Mouse (Mus musculus) hindbrain, embryonic 16.5 days (tissue): ENCODE measurements around the gene Atad5. TPM values are rescaled to one million over a fixed set of nuclear protein-coding genes. Genes with fewer than 3 reads are reported as not detected.

ENCODE experiments used
- ATAC-seq: fragments of 200-750 bp; cut with Nextera tagmentation; 2 replicates; pipeline ENCODE4 v1.8.0; 2017; ENCODE audit warnings: moderate TSS enrichment, moderate library complexity
- H3K27ac ChIP-seq: fragments of 300-500 bp; sonication (generic); 2 replicates; pipeline ENCODE4 v1.5.1; 2014; ENCODE audit warnings: low read depth, mild to moderate bottlenecking, control low read depth, low read length, moderate library complexity
- H3K27me3 ChIP-seq: fragments of 300-500 bp; sonication (generic); replicated peaks from 2 replicates; pipeline ENCODE4 v1.6.1; 2014; ENCODE audit warnings: low read length; ENCODE audit not compliant: control insufficient read depth, insufficient read depth
- H3K36me3 ChIP-seq: fragments of 300-500 bp; sonication (generic); 2 replicates; pipeline ENCODE4 v1.6.1; 2014; ENCODE audit warnings: mild to moderate bottlenecking, low read length, moderate library complexity, mixed read lengths; ENCODE audit not compliant: control insufficient read depth, insufficient read depth
- H3K4me1 ChIP-seq: fragments of 300-500 bp; sonication (generic); 2 replicates; pipeline ENCODE4 v1.6.1; 2014; ENCODE audit warnings: low read depth, low read length; ENCODE audit not compliant: control insufficient read depth, insufficient read depth
- H3K4me2 ChIP-seq: fragments of 300-500 bp; sonication (generic); 2 replicates; pipeline ENCODE4 v1.6.1; 2014; ENCODE audit warnings: mild to moderate bottlenecking, low read length, control low read depth, moderate library complexity
- H3K4me3 ChIP-seq: fragments of 300-500 bp; sonication (generic); 2 replicates; pipeline ENCODE4 v1.5.1; 2014; ENCODE audit warnings: mild to moderate bottlenecking, low read length, control low read depth, moderate library complexity
- H3K9ac ChIP-seq: fragments of 300-500 bp; sonication (generic); 2 replicates; pipeline ENCODE4 v1.6.1; 2014; ENCODE audit warnings: low read depth, mild to moderate bottlenecking, control low read depth, low read length, moderate library complexity
- H3K9me3 ChIP-seq: fragments of 300-500 bp; sonication (generic); 2 replicates; pipeline ENCODE4 v1.6.1; 2014; ENCODE audit warnings: mild to moderate bottlenecking, low read length, moderate library complexity; ENCODE audit not compliant: control insufficient read depth
- WGBS: fragments of 180-500 bp; shearing (Covaris S2); extraction: QIAGEN DNeasy Blood & Tissue Kit; methylation state at CpG from one replicate; pipeline ENCODE4 v1.1.7; 2014; 5-methylcytosine and 5-hydroxymethylcytosine counted together
- polyA plus RNA-seq: library from polyadenylated mRNA; unstranded; fragments of >200 nt; fragmentation: Nextera tagmentation; extraction: Ambion mirVana; gene quantifications from 2 replicates; pipeline ENCODE4 v1.2.1, GENCODE M21; 2015

Atad5 gene
- 4.3 and 4.4 TPM in 2 replicates for polyA plus RNA-seq

- Histone ChIP-seq H3K9ac (peak within 1 kb of the TSS; percentile 84), H3K27me3 (no peaks in the 10 kb centered on the region), H3K4me2 (peak within 1 kb of the TSS; percentile 91), H3K4me3 (peak within 1 kb of the TSS; percentile 98), H3K4me1 (peaks cover 9% of the 10 kb centered on the region), H3K9me3 (no peaks in the 10 kb centered on the region), H3K27ac (peak within 1 kb of the TSS; percentile 29; the same call in 1 of the 2 replicates), H3K36me3 (no peaks in the 10 kb centered on the region)
- ATAC-seq: peak; percentile 85
- 5% methylated on average over 57 of the region's 57 CpGs for WGBS
These were observed at the start of gene Atad5 for GRCm38 (mm10) chr11:80088917-80089816. Atad5 (plus strand) TSS chr11:80089400.

GRCm38 (mm10) chr11:80042615-80043418 lies 46.4 kb upstream of the Atad5 start:
- no peaks in the 10 kb centered on the region for H3K4me1 ChIP-seq
- H3K4me2 ChIP-seq: no peak overlapping the region
- H3K4me3 ChIP-seq: no peak overlapping the region
- no peaks in the 10 kb centered on the region for H3K27me3 ChIP-seq
- H3K36me3 ChIP-seq: no peaks in the 10 kb centered on the region
- no peaks in the 10 kb centered on the region for H3K9me3 ChIP-seq
- 54% methylated on average over 10 of the region's 10 CpGs for WGBS
- no peak for ATAC-seq
- no peak overlapping the region for H3K9ac ChIP-seq
- no peak overlapping the region for H3K27ac ChIP-seq

GRCm38 (mm10) chr11:80043419-80043817 lies 45.8 kb upstream of the Atad5 start:
- WGBS: 85% methylated on average over 8 of the region's 8 CpGs
- H3K9ac ChIP-seq: no peak overlapping the region
- H3K27ac ChIP-seq: no peak overlapping the region
- H3K4me1 ChIP-seq: no peaks in the 10 kb centered on the region
- H3K4me2 ChIP-seq: no peak overlapping the region
- 0 out of 2 replicates have a peak, but pooled peaks cover 2% of the 10 kb centered on the region for H3K36me3 ChIP-seq
- H3K27me3 ChIP-seq: no peaks in the 10 kb centered on the region
- no peaks in the 10 kb centered on the region for H3K9me3 ChIP-seq
- no peak for ATAC-seq
- H3K4me3 ChIP-seq: no peak overlapping the region

GRCm38 (mm10) chr11:80046856-80047255 lies 42.3 kb upstream of the Atad5 start:
- H3K9ac ChIP-seq: no peak overlapping the region
- H3K4me3 ChIP-seq: no peak overlapping the region
- H3K9me3 ChIP-seq: no peaks in the 10 kb centered on the region
- no peak for ATAC-seq
- no peaks in the 10 kb centered on the region for H3K4me1 ChIP-seq
- H3K27ac ChIP-seq: no peak overlapping the region
- H3K36me3 ChIP-seq: 0 out of 2 replicates have a peak, but pooled peaks cover 2% of the 10 kb centered on the region
- H3K4me2 ChIP-seq: no peak overlapping the region
- 87% methylated on average over 7 of the region's 7 CpGs for WGBS
- H3K27me3 ChIP-seq: no peaks in the 10 kb centered on the region

GRCm38 (mm10) chr11:80050088-80050487 lies 39.1 kb upstream of the Atad5 start:
- H3K4me3 ChIP-seq: no peak overlapping the region
- no peaks in the 10 kb centered on the region for H3K4me1 ChIP-seq
- no peak overlapping the region for H3K9ac ChIP-seq
- H3K27ac ChIP-seq: no peak overlapping the region
- WGBS: 52% methylated on average over 2 of the region's 2 CpGs
- no peaks in the 10 kb centered on the region for H3K27me3 ChIP-seq
- H3K9me3 ChIP-seq: no peaks in the 10 kb centered on the region
- 0 out of 2 replicates have a peak, but pooled peaks cover 2% of the 10 kb centered on the region for H3K36me3 ChIP-seq
- no peak for ATAC-seq
- no peak overlapping the region for H3K4me2 ChIP-seq

GRCm38 (mm10) chr11:80052456-80052855 lies 36.7 kb upstream of the Atad5 start:
- H3K4me1 ChIP-seq: no peaks in the 10 kb centered on the region
- ATAC-seq: no peak
- no peaks in the 10 kb centered on the region for H3K9me3 ChIP-seq
- no peak overlapping the region for H3K4me3 ChIP-seq
- WGBS: 80% methylated on average over 7 of the region's 7 CpGs
- H3K36me3 ChIP-seq: peaks cover 2% of the 10 kb centered on the region; the same call in 1 of the 2 replicates
- no peak overlapping the region for H3K4me2 ChIP-seq
- H3K27me3 ChIP-seq: no peaks in the 10 kb centered on the region
- no peak overlapping the region for H3K9ac ChIP-seq
- H3K27ac ChIP-seq: no peak overlapping the region

- no peak overlapping the region for H3K4me2 ChIP-seq
- no peak overlapping the region for H3K27ac ChIP-seq
- no peaks in the 10 kb centered on the region for H3K27me3 ChIP-seq
- H3K4me3 ChIP-seq: no peak overlapping the region
- H3K9ac ChIP-seq: no peak overlapping the region
- peaks cover under 1% of the 10 kb centered on the region; the same call in 1 of the 2 replicates for H3K36me3 ChIP-seq
- ATAC-seq: no peak
- 82% methylated on average over 5 of the region's 5 CpGs for WGBS
- no peaks in the 10 kb centered on the region for H3K4me1 ChIP-seq
- no peaks in the 10 kb centered on the region for H3K9me3 ChIP-seq
These were observed 36.0 kb upstream of the Atad5 start for GRCm38 (mm10) chr11:80053171-80053570.

GRCm38 (mm10) chr11:80054659-80055058 lies 34.5 kb upstream of the Atad5 start:
- H3K27me3 ChIP-seq: no peaks in the 10 kb centered on the region
- ATAC-seq: no peak
- WGBS: 78% methylated on average over 4 of the region's 4 CpGs
- no peaks in the 10 kb centered on the region; the same call in 1 of the 2 replicates for H3K36me3 ChIP-seq
- no peak overlapping the region for H3K27ac ChIP-seq
- H3K4me2 ChIP-seq: no peak overlapping the region
- no peaks in the 10 kb centered on the region for H3K9me3 ChIP-seq
- H3K4me3 ChIP-seq: no peak overlapping the region
- H3K4me1 ChIP-seq: no peaks in the 10 kb centered on the region
- H3K9ac ChIP-seq: no peak overlapping the region

- Histone ChIP-seq H3K9me3 (no peaks in the 10 kb centered on the region), H3K27me3 (no peaks in the 10 kb centered on the region), H3K4me2 (no peak overlapping the region), H3K4me1 (no peaks in the 10 kb centered on the region), H3K36me3 (no peaks in the 10 kb centered on the region; the same call in 1 of the 2 replicates), H3K27ac (no peak overlapping the region), H3K9ac (no peak overlapping the region), H3K4me3 (no peak overlapping the region)
- 87% methylated on average over 9 of the region's 9 CpGs for WGBS
- no peak for ATAC-seq
These were observed 33.1 kb upstream of the Atad5 start for GRCm38 (mm10) chr11:80056141-80056540.
